Mouse (Mus musculus) MEL (cell line): ENCODE data around the gene Mr1. TPM values are rescaled to one million over a fixed set of nuclear protein-coding genes. Genes with fewer than 3 reads are reported as not detected.

Experiments used
- DNase-seq: peaks from one replicate; pipeline ENCODE4 v3.0.0; 2011; ENCODE audit warnings: low read depth, low spot score
- H3K27ac ChIP-seq: 2 replicates; pipeline ENCODE4 v1.5.1; 2012; ENCODE audit warnings: low read depth, mild to moderate bottlenecking, control low read depth, low read length, moderate library complexity; ENCODE audit not compliant: control insufficient read depth
- H3K27me3 ChIP-seq, 2 experiments: fragments of 150-350 bp in 1 of 2; sonication (generic) in 1 of 2; 2 replicates each; pipeline ENCODE4 v1.6.1; 2012; ENCODE audit warnings: low read length in 2 of 2, mild to moderate bottlenecking in 2 of 2, improper control_type of control experiment in 1 of 2, moderate library complexity in 1 of 2; ENCODE audit not compliant: insufficient read depth in 2 of 2, control insufficient read depth in 1 of 2
- H3K36me3 ChIP-seq, 2 experiments: 2 replicates each; pipeline ENCODE4 v1.6.1; 2012 to 2014; ENCODE audit warnings: low read length in 2 of 2, improper control_type of control experiment in 1 of 2, inconsistent platforms in 1 of 2, mild to moderate bottlenecking in 1 of 2; ENCODE audit not compliant: insufficient read depth in 2 of 2, control insufficient read depth in 1 of 2
- H3K4me1 ChIP-seq, 2 experiments: fragments of 150-350 bp in 1 of 2; sonication (generic) in 1 of 2; 2 replicates each; pipeline ENCODE4 v1.6.1; 2012; ENCODE audit warnings: low read length in 2 of 2, improper control_type of control experiment in 1 of 2, mild to moderate bottlenecking in 1 of 2; ENCODE audit not compliant: insufficient read depth in 2 of 2, control insufficient read depth in 1 of 2
- H3K4me3 ChIP-seq, 2 experiments: fragments of 150-350 bp in 1 of 2; sonication (generic) in 1 of 2; 2 replicates each; pipeline ENCODE4 v1.5.1; 2012; ENCODE audit warnings: low read depth in 2 of 2, low read length in 2 of 2, mild to moderate bottlenecking in 2 of 2, moderate library complexity in 2 of 2, control low read depth in 1 of 2, improper control_type of control experiment in 1 of 2; ENCODE audit not compliant: control insufficient read depth in 1 of 2, insufficient read depth in 1 of 2
- H3K79me2 ChIP-seq: 2 replicates; pipeline ENCODE4 v1.6.1; 2012; ENCODE audit warnings: mild to moderate bottlenecking, low read length, moderate library complexity; ENCODE audit not compliant: control insufficient read depth, poor library complexity, insufficient read depth
- H3K9ac ChIP-seq: 2 replicates; pipeline ENCODE4 v1.6.1; 2012; ENCODE audit warnings: low read depth, mild to moderate bottlenecking, control low read depth, low read length, moderate library complexity; ENCODE audit not compliant: control insufficient read depth, poor library complexity, severe bottlenecking
- H3K9me3 ChIP-seq: fragments of 150-350 bp; sonication (generic); replicated peaks from 2 replicates; pipeline ENCODE4 v1.6.1; 2012; ENCODE audit warnings: mild to moderate bottlenecking, low read length, improper control_type of control experiment, moderate library complexity; ENCODE audit not compliant: insufficient read depth
- BHLHE40 ChIP-seq: IDR thresholded peaks from 2 replicates; pipeline ENCODE4 v1.6.1; 2012; ENCODE audit warnings: low read depth, mild to moderate bottlenecking, inconsistent platforms, low read length, improper control_type of control experiment, borderline replicate concordance
- ELF1 ChIP-seq: IDR thresholded peaks from 2 replicates; pipeline ENCODE4 v1.6.1; 2014; ENCODE audit warnings: low read depth, mild to moderate bottlenecking, inconsistent platforms, low read length, improper control_type of control experiment, moderate library complexity
- EP300 ChIP-seq, 2 experiments: IDR thresholded peaks; 2 replicates each; pipeline ENCODE4 v1.6.1; 2011; ENCODE audit warnings: improper control_type of control experiment in 2 of 2, low read length in 2 of 2, low read depth in 1 of 2, mild to moderate bottlenecking in 1 of 2
- ETS1 ChIP-seq: IDR thresholded peaks from 2 replicates; pipeline ENCODE4 v1.6.1; 2012; ENCODE audit warnings: low read depth, mild to moderate bottlenecking, inconsistent platforms, low read length, improper control_type of control experiment, moderate library complexity
- GATA1 ChIP-seq: IDR thresholded peaks from 2 replicates; pipeline ENCODE4 v1.6.1; 2011; ENCODE audit warnings: low read depth, low read length, improper control_type of control experiment
- HCFC1 ChIP-seq: IDR thresholded peaks from 2 replicates; pipeline ENCODE4 v1.6.1; 2012; ENCODE audit warnings: low read depth, mild to moderate bottlenecking, inconsistent platforms, low read length, improper control_type of control experiment, moderate library complexity
- KAT2A ChIP-seq: conservative IDR thresholded peaks from 2 replicates; pipeline ENCODE4 v1.6.1; 2012; ENCODE audit warnings: low read depth, low read length, improper control_type of control experiment, inconsistent platforms
- MAX ChIP-seq: IDR thresholded peaks from 2 replicates; pipeline ENCODE4 v1.6.1; 2011; ENCODE audit warnings: low read length, improper control_type of control experiment
- MAZ ChIP-seq: IDR thresholded peaks from 2 replicates; pipeline ENCODE4 v1.6.1; 2012; ENCODE audit warnings: low read depth, mild to moderate bottlenecking, inconsistent platforms, low read length, improper control_type of control experiment
- MXI1 ChIP-seq: IDR thresholded peaks from 2 replicates; pipeline ENCODE4 v1.6.1; 2011; ENCODE audit warnings: mild to moderate bottlenecking, low read depth, low read length, improper control_type of control experiment
- MYB ChIP-seq: IDR thresholded peaks from 2 replicates; pipeline ENCODE4 v1.6.1; 2011; ENCODE audit warnings: mild to moderate bottlenecking, low read depth, low read length, improper control_type of control experiment
- MYC ChIP-seq: IDR thresholded peaks from 2 replicates; pipeline ENCODE4 v1.6.1; 2011; ENCODE audit warnings: low read depth, mild to moderate bottlenecking, low read length, improper control_type of control experiment, moderate library complexity
- NELFE ChIP-seq: IDR thresholded peaks from 2 replicates; pipeline ENCODE4 v1.6.1; 2011; ENCODE audit warnings: low read depth, low read length, improper control_type of control experiment
- POLR2A ChIP-seq, 2 experiments: IDR thresholded peaks; 2 replicates each; pipeline ENCODE4 v1.6.1; 2011 to 2012; ENCODE audit warnings: low read length in 2 of 2, mild to moderate bottlenecking in 2 of 2, control low read depth in 1 of 2, improper control_type of control experiment in 1 of 2, low read depth in 1 of 2, moderate library complexity in 1 of 2; ENCODE audit not compliant: control insufficient read depth in 1 of 2, insufficient read depth in 1 of 2, poor library complexity in 1 of 2
- RCOR1 ChIP-seq: IDR thresholded peaks from 2 replicates; pipeline ENCODE4 v1.6.1; 2012; ENCODE audit warnings: low read depth, mild to moderate bottlenecking, inconsistent platforms, low read length, improper control_type of control experiment
- SIN3A ChIP-seq: IDR thresholded peaks from 2 replicates; pipeline ENCODE4 v1.6.1; 2012; ENCODE audit warnings: low read length, improper control_type of control experiment, inconsistent platforms
- SMC3 ChIP-seq: IDR thresholded peaks from 2 replicates; pipeline ENCODE4 v1.6.1; 2011; ENCODE audit warnings: low read depth, low read length, improper control_type of control experiment
- TAL1 ChIP-seq: IDR thresholded peaks from 2 replicates; pipeline ENCODE4 v1.6.1; 2012; ENCODE audit warnings: mild to moderate bottlenecking, inconsistent platforms, low read length, moderate library complexity, mixed read lengths
- TCF12 ChIP-seq: IDR thresholded peaks from 2 replicates; pipeline ENCODE4 v1.6.1; 2014; ENCODE audit warnings: low read depth, mild to moderate bottlenecking, inconsistent platforms, low read length, improper control_type of control experiment, moderate library complexity
- USF1 ChIP-seq: IDR thresholded peaks from 2 replicates; pipeline ENCODE4 v1.6.1; 2014; ENCODE audit warnings: low read depth, mild to moderate bottlenecking, inconsistent platforms, low read length, improper control_type of control experiment, moderate library complexity
- ZMIZ1 ChIP-seq: IDR thresholded peaks from 2 replicates; pipeline ENCODE4 v1.6.1; 2012; ENCODE audit warnings: low read depth, mild to moderate bottlenecking, inconsistent platforms, low read length, improper control_type of control experiment, moderate library complexity
- polyA plus RNA-seq, 2 experiments: library from polyadenylated mRNA; stranded (reverse) in 1 of 2; unstranded in 1 of 2; fragments of >175 nt in 1 of 2; fragments of >200 nt in 1 of 2; gene quantifications; 2 replicates each; pipeline versions ENCODE4 v1.2.1 to v1.2.4; 2012; ENCODE audit warnings: low replicate concordance in 2 of 2, low read depth in 1 of 2; ENCODE audit not compliant: insufficient read length in 2 of 2, insufficient read depth in 1 of 2, missing spikeins in 1 of 2
- total RNA-seq: library from RNA; depleted of rRNA; stranded (reverse); fragments of 300-350 nt; gene quantifications from 2 replicates; pipeline ENCODE4 v1.2.3, GENCODE M21; 2012

The Mr1 gene
- total and polyA plus RNA-seq, 3 experiments: 2.0 to 3.9 TPM; not detected in 1

DNA sequence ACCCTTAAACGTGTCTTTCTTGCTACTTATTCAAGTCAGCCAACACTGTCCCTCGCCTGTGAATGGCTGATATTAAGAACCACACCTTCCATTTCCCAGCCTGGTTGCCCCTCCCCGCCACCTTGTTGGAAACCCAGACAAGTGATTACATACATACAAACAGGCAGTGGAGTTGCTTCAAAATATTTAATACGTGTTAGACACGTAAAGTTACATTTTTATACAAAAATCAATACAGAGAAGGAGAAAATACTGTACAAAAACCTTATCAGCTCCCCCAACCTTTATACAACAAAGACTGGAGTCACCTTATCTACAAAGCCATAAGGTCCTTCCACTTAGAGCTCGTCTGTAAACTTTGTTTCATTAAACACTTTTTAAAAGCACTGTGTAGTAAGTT lies 49.3 kb downstream of the Mr1 start:
- Histone ChIP-seq H3K27me3 (no peaks in the 10 kb centered on the region), H3K27ac (peak overlapping the region; percentile 87), H3K9me3 (no peaks in the 10 kb centered on the region), H3K79me2 (peaks cover 18% of the 10 kb centered on the region), H3K9ac (peak overlapping the region; percentile 93), H3K4me3 (peak overlapping the region; percentile 91 to 97), H3K36me3 (peaks cover 0 to 15% of the 10 kb centered on the region in 2 experiments; a peak in 2 of 4 replicates), H3K4me1 (peaks cover 2 to 3% of the 10 kb centered on the region in 2 experiments; a peak in 3 of 4 replicates)
- DNase-seq: peak; percentile 89
- TF ChIP-seq ETS1 (peak; percentile 92), EP300 (IDR thresholded peaks at IDR 0.05; ENCODE audit: low read depth in 1 of 2, low read length in 2 of 2) (peak; percentile 92 to 94), BHLHE40 (0 out of 2 replicates have a peak, but pooled peaks have one; percentile 10), SIN3A (peak; percentile 78), KAT2A (no peak), GATA1 (peak; percentile 98), ZMIZ1 (no peak), TAL1 (peak; percentile 95), MAZ (no peak), MYC (0 out of 2 replicates have a peak, but pooled peaks have one; percentile 14), TCF12 (peak; percentile 96), RCOR1 (peak; percentile 89)

DNA sequence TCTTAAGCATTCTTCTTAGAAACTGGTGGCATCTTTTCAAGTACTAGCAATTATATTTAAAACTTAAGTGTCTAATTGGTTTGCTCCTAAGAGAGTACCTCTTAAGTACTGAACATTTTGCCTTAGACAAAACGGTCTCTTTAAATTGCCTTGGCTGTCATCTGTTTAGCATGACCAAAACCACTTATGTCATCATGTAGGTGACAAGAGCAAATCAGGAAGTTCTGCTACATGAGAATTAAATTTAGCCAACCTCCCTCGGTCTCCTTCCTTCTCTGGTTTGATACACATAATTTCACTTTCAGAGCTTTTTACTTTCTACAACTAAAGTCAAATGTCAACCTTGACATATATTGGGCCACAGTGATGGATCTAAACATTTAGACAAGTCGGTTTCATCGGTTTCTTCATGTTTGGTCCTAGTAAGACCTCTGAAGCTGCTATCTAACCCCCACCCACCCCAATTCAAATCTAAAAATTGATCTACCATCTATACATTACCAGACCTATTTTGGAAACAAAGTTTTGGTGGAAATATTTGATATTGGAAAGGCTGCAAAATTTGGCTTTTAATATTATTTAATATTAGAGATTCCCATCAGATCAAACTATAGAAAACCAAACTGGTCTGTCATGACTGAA lies 49.9 kb downstream of the Mr1 start:
- no peaks in the 10 kb centered on the region for H3K9me3 ChIP-seq
- TF ChIP-seq SMC3 (no peak), SIN3A (peak; percentile 90), ETS1 (peak; percentile 97), ZMIZ1 (no peak), HCFC1 (0 out of 2 replicates have a peak, but pooled peaks have one; percentile 55), USF1 (no peak), POLR2A (IDR thresholded peaks at IDR 0.05; ENCODE audit: control insufficient read depth in 1 of 2, insufficient read depth in 1 of 2, low read depth in 1 of 2, low read length in 2 of 2, poor library complexity in 1 of 2) (no peak), MAX (0 out of 2 replicates have a peak, but pooled peaks have one; percentile 5), MXI1 (peak; percentile 17; the same call in 1 of the 2 replicates), TAL1 (no peak), MYB (no peak; the same call in 1 of the 2 replicates), ELF1 (peak; percentile 75), NELFE (no peak), BHLHE40 (no peak)
- no peaks in the 10 kb centered on the region for H3K27me3 ChIP-seq
- peaks cover 0 to 15% of the 10 kb centered on the region in 2 experiments; a peak in 2 of 4 replicates for H3K36me3 ChIP-seq
- H3K79me2 ChIP-seq: peaks cover 18% of the 10 kb centered on the region
- DNase-seq: peak; percentile 77
- peaks cover 2 to 3% of the 10 kb centered on the region in 2 experiments for H3K4me1 ChIP-seq
- H3K9ac ChIP-seq: peak overlapping the region; percentile 93
- H3K4me3 ChIP-seq: peak overlapping the region; percentile 60 to 91
- peak overlapping the region; percentile 87 for H3K27ac ChIP-seq
